Mouse (Mus musculus) limb, embryonic 11.5 days (tissue): ENCODE measurements at regions not wholly inside any gene's neighbourhood (a gene's known extent, or its start where the extent isn't known, plus 50 kb on each side); places are given as distances from the start of the nearest gene placed in this dataset.
"Not testable (repeated sequence)": the region's sequence is repeated elsewhere in the genome, so short reads cannot be mapped to it uniquely, and the experiment has no call there.

Source experiments
- ATAC-seq: fragments of 200-750 bp; cut with Nextera tagmentation; 2 replicates; pipeline ENCODE4 v1.8.0; 2017; ENCODE audit warnings: low read depth; ENCODE audit not compliant: insufficient number of reproducible peaks, low FRiP score, low TSS enrichment
- DNase-seq: peaks from one replicate; pipeline ENCODE4 v3.0.0-alpha.2; 2015; ENCODE audit warnings: low spot score
- H3K27ac ChIP-seq: fragments of 300-500 bp; sonication (generic); replicated peaks from 2 replicates; pipeline ENCODE4 v1.5.1; 2014; ENCODE audit warnings: low read depth, mild to moderate bottlenecking, low read length
- H3K27me3 ChIP-seq: fragments of 300-500 bp; sonication (generic); 2 replicates; pipeline ENCODE4 v1.6.1; 2014; ENCODE audit warnings: mild to moderate bottlenecking, low read length, mixed read lengths; ENCODE audit not compliant: control insufficient read depth, insufficient read depth
- H3K36me3 ChIP-seq: fragments of 300-500 bp; sonication (generic); 2 replicates; pipeline ENCODE4 v1.6.1; 2014; ENCODE audit warnings: mild to moderate bottlenecking, low read length, moderate library complexity, mixed read lengths; ENCODE audit not compliant: control insufficient read depth, insufficient read depth
- H3K4me1 ChIP-seq: fragments of 300-500 bp; sonication (generic); 2 replicates; pipeline ENCODE4 v1.6.1; 2014; ENCODE audit warnings: low read length, mixed read lengths; ENCODE audit not compliant: control insufficient read depth, insufficient read depth
- H3K4me2 ChIP-seq: fragments of 300-500 bp; sonication (generic); 2 replicates; pipeline ENCODE4 v1.6.1; 2014; ENCODE audit warnings: low read depth, mild to moderate bottlenecking, moderate library complexity; ENCODE audit not compliant: severe bottlenecking
- H3K4me3 ChIP-seq: fragments of 300-500 bp; sonication (generic); 2 replicates; pipeline ENCODE4 v1.5.1; 2014; ENCODE audit warnings: low read depth, low read length
- H3K9ac ChIP-seq: fragments of 300-500 bp; sonication (generic); 2 replicates; pipeline ENCODE4 v1.6.1; 2014; ENCODE audit warnings: mild to moderate bottlenecking, low read length
- H3K9me3 ChIP-seq: fragments of 300-500 bp; sonication (generic); 2 replicates; pipeline ENCODE4 v1.6.1; 2016; ENCODE audit warnings: low read length; ENCODE audit not compliant: control insufficient read depth
- WGBS: fragments of 180-500 bp; shearing (Covaris S2); extraction: QIAGEN DNeasy Blood & Tissue Kit; methylation state at CpG from one replicate; pipeline ENCODE4 v1.1.7; 2014; 5-methylcytosine and 5-hydroxymethylcytosine counted together

GRCm38 (mm10) chr11:24316198-24316597 is 238.3 kb downstream of the Bcl11a start:
- no peaks in the 10 kb centered on the region for H3K36me3 ChIP-seq
- H3K9me3 ChIP-seq, result no peaks in the 10 kb centered on the region
- no peak for ATAC-seq
- H3K4me1 ChIP-seq, result peaks cover 11% of the 10 kb centered on the region
- no peak overlapping the region for H3K4me2 ChIP-seq
- no peak overlapping the region for H3K27ac ChIP-seq
- WGBS, result 70% methylated on average over 4 of the region's 4 CpGs
- DNase-seq, result no peak
- no peaks in the 10 kb centered on the region for H3K27me3 ChIP-seq
- H3K4me3 ChIP-seq, result no peak overlapping the region
- no peak overlapping the region for H3K9ac ChIP-seq

- no peak overlapping the region for H3K4me3 ChIP-seq
- no peak overlapping the region for H3K4me2 ChIP-seq
- no peak overlapping the region for H3K27ac ChIP-seq
- H3K27me3 ChIP-seq, result no peaks in the 10 kb centered on the region
- no peak overlapping the region for H3K9ac ChIP-seq
- 79% methylated on average over 2 of the region's 2 CpGs for WGBS
- peaks cover 8% of the 10 kb centered on the region for H3K4me1 ChIP-seq
- H3K9me3 ChIP-seq, result no peaks in the 10 kb centered on the region
- no peak for DNase-seq
- H3K36me3 ChIP-seq, result no peaks in the 10 kb centered on the region
- no peak for ATAC-seq
Measured at GRCm38 (mm10) chr11:24317989-24318735, 240.3 kb downstream of the Bcl11a start.

- Histone ChIP-seq H3K27ac (no peak overlapping the region), H3K4me2 (no peak overlapping the region), H3K4me1 (no peaks in the 10 kb centered on the region), H3K9ac (no peak overlapping the region), H3K36me3 (no peaks in the 10 kb centered on the region), H3K9me3 (no peaks in the 10 kb centered on the region), H3K4me3 (no peak overlapping the region), H3K27me3 (no peaks in the 10 kb centered on the region)
- WGBS, result 89% methylated on average over 3 of the region's 3 CpGs
- ATAC-seq, result no peak
- DNase-seq, result no peak
Measured at GRCm38 (mm10) chr11:24319222-24319621, 241.4 kb downstream of the Bcl11a start.

GRCm38 (mm10) chr11:24322412-24322811 is 244.6 kb downstream of the Bcl11a start:
- not testable (repeated sequence) for H3K9me3 ChIP-seq, DNase-seq, H3K9ac ChIP-seq, H3K27ac ChIP-seq, ATAC-seq, H3K4me3 ChIP-seq, H3K4me2 ChIP-seq, H3K36me3 ChIP-seq, H3K4me1 ChIP-seq, H3K27me3 ChIP-seq
- WGBS, result 91% methylated on average over 5 of the region's 5 CpGs

- ATAC-seq, result no peak
Measured at GRCm38 (mm10) chr11:24328481-24328880, 250.6 kb downstream of the Bcl11a start.

GRCm38 (mm10) chr11:24330366-24331124 is 252.7 kb downstream of the Bcl11a start:
- Histone ChIP-seq H3K27me3 (no peaks in the 10 kb centered on the region), H3K4me3 (no peak overlapping the region), H3K9me3 (no peaks in the 10 kb centered on the region), H3K36me3 (no peaks in the 10 kb centered on the region), H3K4me1 (no peaks in the 10 kb centered on the region; the same call in 1 of the 2 replicates), H3K4me2 (no peak overlapping the region), H3K9ac (no peak overlapping the region), H3K27ac (no peak overlapping the region)
- DNase-seq (no peak), ATAC-seq (no peak)
- WGBS, result 67% methylated on average over 10 of the region's 10 CpGs

More at GRCm38 (mm10) chr11:24328481-24328880, 250.6 kb downstream of the Bcl11a start:
- 63% methylated on average over 4 of the region's 4 CpGs for WGBS
- Histone ChIP-seq H3K27me3 (no peaks in the 10 kb centered on the region), H3K4me3 (no peak overlapping the region), H3K9me3 (no peaks in the 10 kb centered on the region), H3K27ac (no peak overlapping the region), H3K4me2 (no peak overlapping the region), H3K4me1 (no peaks in the 10 kb centered on the region; the same call in 1 of the 2 replicates), H3K9ac (no peak overlapping the region), H3K36me3 (no peaks in the 10 kb centered on the region)
- DNase-seq, result no peak

GRCm38 (mm10) chr11:24332241-24332640 is 254.4 kb downstream of the Bcl11a start:
- ATAC-seq (no peak), DNase-seq (no peak)
- 84% methylated on average over 3 of the region's 3 CpGs for WGBS
- H3K27me3 ChIP-seq, result no peaks in the 10 kb centered on the region
- no peak overlapping the region for H3K4me2 ChIP-seq
- no peak overlapping the region for H3K4me3 ChIP-seq
- no peaks in the 10 kb centered on the region for H3K9me3 ChIP-seq
- no peaks in the 10 kb centered on the region for H3K36me3 ChIP-seq
- no peaks in the 10 kb centered on the region; the same call in 1 of the 2 replicates for H3K4me1 ChIP-seq
- H3K27ac ChIP-seq, result no peak overlapping the region
- H3K9ac ChIP-seq, result no peak overlapping the region

GRCm38 (mm10) chr11:24333111-24333510 is 255.3 kb downstream of the Bcl11a start:
- no peaks in the 10 kb centered on the region; the same call in 1 of the 2 replicates for H3K4me1 ChIP-seq
- no peaks in the 10 kb centered on the region for H3K9me3 ChIP-seq
- H3K4me2 ChIP-seq, result no peak overlapping the region
- DNase-seq, result no peak
- no peak for ATAC-seq
- no peaks in the 10 kb centered on the region for H3K36me3 ChIP-seq
- H3K27ac ChIP-seq, result no peak overlapping the region
- WGBS, result 90% methylated on average over 6 of the region's 6 CpGs
- H3K9ac ChIP-seq, result no peak overlapping the region
- no peaks in the 10 kb centered on the region for H3K27me3 ChIP-seq
- no peak overlapping the region for H3K4me3 ChIP-seq
